Mouse (Mus musculus): ENCODE measurements at regions not wholly inside any gene's neighbourhood (a gene's known extent, or its start where the extent isn't known, plus 50 kb on each side); places are given as distances from the start of the nearest gene placed in this dataset.

DNA sequence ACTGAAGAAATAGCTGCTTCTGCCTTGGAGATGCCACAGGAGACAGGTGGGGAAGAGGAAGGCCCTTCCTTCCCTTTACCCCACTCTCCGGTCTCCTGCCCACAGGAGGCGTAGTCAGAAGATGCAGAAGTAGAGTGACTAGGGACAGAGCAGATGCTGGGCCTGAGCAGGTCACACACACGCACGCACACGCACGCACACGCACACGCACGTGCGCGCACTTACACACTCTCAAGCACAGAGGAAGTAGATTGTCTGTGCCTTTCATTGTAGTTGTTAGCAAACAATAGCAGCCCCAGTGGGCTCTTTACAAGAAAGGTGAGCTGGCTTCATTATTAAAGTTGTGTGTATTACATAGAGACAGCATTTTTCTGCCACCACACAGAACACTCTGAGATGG, 144.3 kb upstream of the Car8 start:
- TF ChIP-seq GATA4 (IDR thresholded peaks at IDR 0.05; ENCODE audit: insufficient replicate concordance, low read length): no peak

DNA sequence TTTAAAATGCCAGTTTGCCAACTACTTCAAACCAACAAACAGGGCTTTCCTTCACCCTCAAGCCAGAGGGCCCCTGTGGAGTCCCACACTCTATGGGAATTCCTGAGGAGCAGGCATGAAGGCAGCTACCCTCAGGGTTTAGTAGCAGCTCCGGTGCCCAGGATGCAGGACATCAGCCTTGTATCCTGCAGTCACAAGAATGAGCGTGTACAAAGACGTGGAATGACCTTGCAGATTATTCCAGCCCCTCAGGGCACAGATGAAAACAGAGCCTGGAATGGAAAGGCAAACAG, 143.2 kb upstream of the Car8 start:
- no peak for TF ChIP-seq GATA4 (IDR thresholded peaks at IDR 0.05; ENCODE audit: insufficient replicate concordance, low read length)

DNA sequence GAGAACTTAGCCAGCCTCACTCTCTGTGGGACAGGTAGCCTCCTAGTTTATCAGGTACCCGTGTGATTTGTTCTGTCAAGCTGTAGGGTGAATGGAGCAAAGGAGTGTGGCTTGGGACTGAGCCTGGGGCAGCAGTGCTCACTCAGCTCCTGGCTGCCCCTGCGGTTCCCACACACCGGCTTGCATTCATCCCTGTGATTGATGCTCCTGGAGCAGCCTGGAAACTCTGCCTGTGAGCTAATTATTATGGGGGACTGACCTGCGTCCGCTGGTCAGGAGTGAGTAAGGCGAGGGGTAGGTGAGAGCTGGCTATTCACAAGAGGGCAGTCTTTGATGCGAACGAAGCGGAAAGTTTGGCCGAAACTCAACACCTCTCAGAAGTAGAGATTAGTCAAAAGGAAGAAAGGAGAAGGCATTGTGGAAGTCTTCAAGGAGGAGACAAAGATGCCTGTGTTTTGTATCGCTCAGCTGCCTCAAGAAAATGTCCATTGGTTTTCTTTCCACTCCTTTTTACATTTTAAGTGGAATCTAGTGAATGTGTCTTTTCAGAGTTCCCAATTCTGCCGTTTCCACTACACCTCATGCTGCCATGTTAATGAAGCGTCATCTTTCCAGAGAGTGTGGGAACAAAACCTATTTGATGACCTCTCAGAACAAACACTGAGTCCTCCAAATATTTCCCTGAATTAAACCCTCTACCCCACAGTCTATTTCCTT, 142.7 kb upstream of the Car8 start:
- no peak for TF ChIP-seq GATA4 (IDR thresholded peaks at IDR 0.05; ENCODE audit: insufficient replicate concordance, low read length)

DNA sequence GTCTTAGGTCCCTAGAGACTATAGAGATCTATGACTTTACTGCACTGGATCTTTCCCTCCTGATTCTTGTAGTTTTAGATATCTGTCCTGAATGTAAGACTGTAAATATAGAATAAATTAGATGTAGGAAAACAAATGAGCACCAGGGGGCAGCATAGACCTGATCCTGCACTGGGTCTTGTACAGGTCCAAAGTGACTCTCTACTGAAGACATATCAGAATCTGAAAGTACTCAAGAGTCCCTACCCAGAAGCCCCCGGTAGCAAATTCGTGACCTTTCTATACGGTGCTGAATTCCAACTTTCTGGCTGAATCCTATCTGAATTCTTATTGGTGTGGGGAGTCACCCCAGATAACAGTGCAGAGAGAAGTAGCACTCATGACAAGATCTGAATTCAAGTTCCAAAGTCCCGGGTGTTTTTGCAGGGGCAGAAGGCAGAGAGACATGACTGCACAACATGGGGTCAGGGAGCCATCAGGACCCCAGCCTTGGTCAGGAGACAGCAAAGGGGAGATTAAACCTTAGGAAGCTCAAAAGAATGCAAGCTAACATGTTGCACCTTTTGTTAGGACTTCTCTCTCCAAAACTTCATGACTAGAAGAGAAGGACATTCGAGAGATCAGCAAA, 142.0 kb upstream of the Car8 start:
- no peak for TF ChIP-seq GATA4 (IDR thresholded peaks at IDR 0.05; ENCODE audit: insufficient replicate concordance, low read length)

DNA sequence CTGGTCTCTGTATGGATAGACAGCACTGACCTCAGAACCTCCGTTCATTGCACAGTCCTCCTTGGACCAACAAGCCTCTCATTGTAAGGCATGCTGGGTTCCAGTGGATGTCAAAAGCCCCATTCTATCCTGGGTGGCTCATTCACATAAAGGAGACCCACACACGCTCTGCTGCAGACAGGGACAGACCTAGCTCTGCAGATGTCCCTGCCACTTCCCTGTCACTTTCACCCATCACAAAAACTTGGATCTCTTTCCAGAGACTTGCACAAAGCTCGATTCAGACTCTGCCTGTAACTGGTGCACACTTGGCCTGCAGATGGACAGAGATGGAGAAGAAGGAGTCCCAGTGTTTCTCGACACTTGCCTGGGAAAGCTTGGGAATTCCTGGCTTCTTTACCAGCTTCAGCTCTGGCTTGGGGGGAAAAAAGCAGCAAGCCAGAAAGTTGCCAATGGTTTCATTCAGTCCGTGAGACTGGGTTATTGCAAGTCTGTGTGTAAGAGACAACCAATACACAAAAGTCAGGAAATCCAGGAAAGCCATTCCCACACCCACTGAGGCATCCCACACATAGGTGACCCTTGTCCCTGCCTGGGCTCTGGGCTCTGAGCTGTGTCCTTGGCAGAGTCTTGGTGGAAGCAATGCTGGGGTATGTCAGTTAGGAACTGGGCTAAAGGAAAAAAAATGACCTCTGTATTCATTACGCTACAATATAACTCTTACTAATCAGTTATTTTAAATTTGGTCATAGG, 136.1 kb upstream of the Car8 start:
- no peak for TF ChIP-seq GATA4 (IDR thresholded peaks at IDR 0.05; ENCODE audit: insufficient replicate concordance, low read length)

DNA sequence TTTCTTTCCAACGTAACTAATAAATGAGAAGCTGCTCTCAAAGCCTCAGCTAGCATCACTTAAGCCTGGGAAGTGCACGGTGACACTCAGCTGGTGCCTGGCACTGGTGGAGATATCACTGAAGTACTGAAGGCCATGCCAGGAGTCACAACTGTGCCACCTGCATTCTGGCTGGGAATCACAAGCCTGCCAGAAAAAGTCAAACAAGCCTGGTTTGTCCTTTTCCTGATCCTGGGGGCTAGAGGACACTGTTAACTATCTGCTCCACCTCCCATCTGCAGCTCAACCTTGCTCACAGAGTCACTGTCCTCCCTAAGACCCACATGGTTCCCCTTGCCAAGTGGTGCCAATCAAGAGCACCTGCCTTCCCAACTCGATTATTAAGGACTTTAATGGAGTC, 135.2 kb upstream of the Car8 start:
- no peak for TF ChIP-seq GATA4 (IDR thresholded peaks at IDR 0.05; ENCODE audit: insufficient replicate concordance, low read length)

DNA sequence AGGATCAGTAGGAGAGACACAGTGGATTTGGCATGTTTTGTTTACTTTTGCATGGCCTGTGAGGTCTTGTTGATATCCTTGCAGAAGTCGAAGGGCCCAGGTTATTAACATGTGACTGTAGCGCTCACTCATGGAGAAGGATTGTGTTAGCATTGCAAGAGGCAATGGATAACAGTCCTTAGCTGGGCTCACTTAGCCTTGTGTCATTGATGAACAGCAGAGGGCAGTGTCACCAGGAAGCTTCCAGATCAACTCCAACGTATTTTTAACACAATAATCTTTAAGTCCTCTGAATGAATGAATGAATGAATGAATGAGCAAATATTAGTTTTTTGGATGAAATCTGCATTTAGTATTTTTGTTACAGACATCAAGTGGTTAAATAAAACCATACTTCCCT, 133.2 kb upstream of the Car8 start:
- no peak for TF ChIP-seq GATA4 (IDR thresholded peaks at IDR 0.05; ENCODE audit: insufficient replicate concordance, low read length)

DNA sequence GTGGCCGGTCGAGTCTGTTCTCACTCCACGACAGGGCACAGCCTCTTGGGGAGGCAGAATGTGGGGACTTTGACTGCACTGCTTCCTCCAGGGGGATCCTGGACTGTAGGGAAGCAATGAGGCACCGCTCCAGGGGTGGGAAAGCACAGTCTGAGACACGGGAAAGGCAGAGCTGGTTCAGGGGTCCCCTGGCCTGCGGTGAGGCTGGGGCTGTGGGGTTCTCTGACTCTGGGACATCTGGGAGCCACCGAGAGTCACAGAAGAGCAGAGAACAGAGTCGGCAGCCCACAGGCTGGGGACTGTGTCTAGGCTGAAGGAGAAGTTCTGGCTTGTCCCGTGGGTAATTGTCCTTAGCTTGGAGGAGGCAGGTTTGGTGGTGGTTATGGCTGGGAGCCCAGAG, 131.9 kb upstream of the Car8 start:
- no peak for TF ChIP-seq GATA4 (IDR thresholded peaks at IDR 0.05; ENCODE audit: insufficient replicate concordance, low read length)

DNA sequence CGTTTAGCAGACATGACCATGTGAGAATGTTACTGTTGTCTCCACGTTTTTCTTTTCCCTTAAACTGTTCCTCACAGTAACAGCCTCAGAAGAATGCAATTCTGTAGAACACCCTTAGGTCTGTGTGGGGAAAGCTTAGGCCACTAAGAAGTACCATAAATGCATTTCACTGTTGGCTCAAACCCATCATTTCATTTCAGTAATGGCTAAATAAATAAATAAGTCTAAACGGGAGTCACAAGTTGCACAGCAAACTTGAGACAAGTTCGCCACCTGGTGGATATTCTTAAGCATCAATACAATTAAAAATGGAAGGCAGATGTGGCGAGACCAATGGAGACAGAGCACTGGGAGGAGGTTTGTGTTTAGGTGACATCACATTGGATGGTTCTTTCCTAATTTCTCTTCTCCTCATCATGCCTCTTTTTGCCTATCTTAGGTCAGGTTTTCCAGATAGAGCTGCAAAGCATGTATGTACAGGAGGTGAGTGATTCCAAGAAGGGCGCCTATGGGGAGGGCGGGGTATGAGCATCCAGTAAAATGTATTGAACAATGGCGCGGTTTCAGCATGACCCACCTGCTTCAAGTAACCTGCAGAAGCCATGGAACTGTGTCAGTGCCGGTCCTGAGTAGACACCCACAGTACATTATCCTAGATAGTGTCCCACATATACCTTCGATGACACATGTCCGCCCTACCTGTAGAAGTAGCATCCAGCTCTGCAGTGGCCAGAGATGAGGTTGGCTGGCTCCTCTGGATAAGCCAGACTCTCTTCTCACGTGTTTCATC, 128.8 kb upstream of the Car8 start:
- no peak for TF ChIP-seq GATA4 (IDR thresholded peaks at IDR 0.05; ENCODE audit: insufficient replicate concordance, low read length)

DNA sequence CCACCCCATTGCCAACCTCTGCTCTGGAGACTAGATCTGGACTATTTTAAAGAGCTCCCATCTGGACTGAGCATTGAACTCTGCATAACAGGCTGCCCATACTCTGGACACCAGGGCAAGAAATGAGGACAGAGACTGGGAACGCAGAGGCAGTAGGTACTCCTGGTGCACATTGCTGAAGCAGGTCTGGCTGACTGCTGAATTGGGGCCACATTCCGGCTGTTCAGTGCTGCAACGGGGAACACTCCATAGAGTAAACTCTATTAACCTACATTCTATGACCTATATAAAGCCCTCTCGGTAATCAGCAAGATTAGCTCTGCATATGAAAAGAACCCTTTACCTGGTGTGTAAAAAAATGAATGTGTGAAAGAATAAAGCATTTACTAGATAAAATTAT, 128.1 kb upstream of the Car8 start:
- TF ChIP-seq GATA4 (IDR thresholded peaks at IDR 0.05; ENCODE audit: insufficient replicate concordance, low read length): no peak

DNA sequence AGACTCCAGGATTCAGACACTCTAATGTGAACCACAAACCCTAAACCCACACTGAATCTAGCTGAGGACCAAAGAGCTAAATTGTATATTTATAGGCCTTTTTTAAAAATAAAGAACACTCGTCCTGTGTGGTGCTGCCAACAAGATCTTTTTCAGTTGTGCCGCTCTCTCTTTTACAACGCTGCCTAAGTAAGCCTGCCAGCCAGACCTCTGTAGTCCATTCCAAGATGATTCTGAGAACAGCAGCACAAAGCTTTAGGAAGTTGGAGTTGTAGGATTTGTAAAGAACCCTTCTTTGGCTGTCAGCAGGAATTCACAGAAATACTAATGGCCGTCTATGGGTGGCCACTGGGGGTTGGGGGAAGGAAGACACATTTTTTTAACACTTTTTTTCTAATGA, 123.6 kb upstream of the Car8 start:
- TF ChIP-seq GATA4 (IDR thresholded peaks at IDR 0.05; ENCODE audit: insufficient replicate concordance, low read length): no peak

DNA sequence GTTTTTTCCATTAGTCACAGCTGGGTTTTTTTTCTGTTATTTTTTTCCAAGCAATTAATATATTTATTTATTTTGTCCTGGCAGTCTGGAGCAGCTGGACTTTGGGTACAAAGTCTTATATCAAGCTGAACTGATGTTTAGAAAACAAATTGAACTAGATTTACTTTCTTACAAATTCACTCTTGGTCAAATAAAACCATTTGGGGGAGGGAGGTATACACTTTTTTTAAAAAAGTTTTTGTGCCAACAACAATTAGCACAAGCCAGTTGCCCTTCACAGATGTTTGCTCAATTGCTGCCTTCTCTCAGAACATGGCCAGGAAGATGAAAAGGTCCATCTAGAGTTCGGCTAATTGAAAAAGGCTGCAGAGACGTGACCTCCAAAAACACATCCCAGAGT, 123.1 kb upstream of the Car8 start:
- TF ChIP-seq GATA4 (IDR thresholded peaks at IDR 0.05; ENCODE audit: insufficient replicate concordance, low read length): no peak

DNA sequence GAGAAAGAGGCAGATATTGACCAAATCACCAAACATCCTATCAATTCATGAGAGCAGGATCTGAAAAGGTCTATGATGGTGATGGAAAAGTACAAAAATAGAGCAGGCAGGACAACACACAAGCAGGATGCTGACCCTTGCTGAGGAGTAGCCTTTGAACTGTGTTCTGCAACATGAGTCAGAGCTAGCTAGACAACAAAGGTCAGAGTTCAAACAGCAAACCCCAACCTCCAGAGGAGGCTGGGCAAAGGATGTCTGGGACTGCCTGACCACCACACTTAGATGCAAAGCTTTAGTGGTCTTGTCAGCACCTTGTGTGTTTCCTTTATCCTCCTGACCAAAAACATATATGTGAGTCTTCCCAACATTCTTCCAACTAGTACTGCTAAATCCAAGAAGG, 122.5 kb upstream of the Car8 start:
- TF ChIP-seq GATA4 (IDR thresholded peaks at IDR 0.05; ENCODE audit: insufficient replicate concordance, low read length): no peak

DNA sequence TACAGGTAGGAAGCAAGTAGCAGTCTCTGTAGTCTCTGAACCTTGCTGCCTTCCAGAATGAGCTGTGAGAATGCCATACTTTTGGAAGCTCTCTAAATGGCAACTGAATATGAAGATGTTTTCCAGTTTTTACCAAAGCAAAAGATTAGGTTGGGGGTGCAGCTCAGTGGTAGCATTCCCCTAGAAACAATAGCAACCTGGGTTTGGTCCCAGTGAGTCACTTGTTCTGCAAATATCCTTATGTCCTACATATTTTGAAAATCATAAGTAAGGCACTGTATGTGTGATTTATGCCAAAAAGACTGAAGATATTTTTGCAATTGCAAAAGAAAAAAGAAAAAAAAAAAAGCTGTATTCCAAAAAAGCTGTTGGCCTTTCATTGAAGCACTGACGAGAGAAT, 118.6 kb upstream of the Car8 start:
- TF ChIP-seq GATA4 (IDR thresholded peaks at IDR 0.05; ENCODE audit: insufficient replicate concordance, low read length): no peak

DNA sequence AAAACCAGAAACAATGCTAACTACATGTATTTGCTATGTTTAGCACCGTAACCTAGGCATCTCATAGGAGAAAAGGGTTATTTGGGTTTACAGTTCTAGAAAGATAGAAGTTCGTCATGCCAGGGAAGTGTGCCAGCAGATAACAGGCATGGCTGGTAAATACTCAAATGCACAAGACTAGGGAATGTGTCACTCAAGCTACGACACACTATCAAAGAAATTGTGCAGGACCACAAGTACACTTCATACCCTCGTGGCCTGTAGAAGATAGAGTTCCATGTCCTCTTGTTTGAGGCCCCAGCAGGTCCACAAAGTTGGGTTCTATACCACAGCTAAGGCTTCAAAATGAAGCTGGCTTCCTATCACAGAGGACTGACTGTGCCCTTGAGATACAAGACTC, 103.1 kb upstream of the Car8 start:
- TF ChIP-seq GATA4 (IDR thresholded peaks at IDR 0.05; ENCODE audit: insufficient replicate concordance, low read length): no peak

Data from liver, adult (tissue).